Mouse (Mus musculus) hindbrain, embryonic 11.5 days (tissue): ENCODE data around the gene Faf2. TPM values are rescaled to one million over a fixed set of nuclear protein-coding genes. Genes with fewer than 3 reads are reported as not detected.

Experiments
- ATAC-seq: fragments of 200-750 bp; cut with Nextera tagmentation; 2 replicates; pipeline ENCODE4 v1.8.0; 2017; ENCODE audit warnings: mild to moderate bottlenecking, moderate TSS enrichment, moderate library complexity; ENCODE audit not compliant: low FRiP score
- DNase-seq: peaks from one replicate; pipeline ENCODE4 v3.0.0-alpha.2; 2015; ENCODE audit warnings: low spot score
- H3K27ac ChIP-seq: fragments of 300-500 bp; sonication (generic); 2 replicates; pipeline ENCODE4 v1.5.1; 2014; ENCODE audit warnings: mild to moderate bottlenecking, low read depth, low read length
- H3K27me3 ChIP-seq: fragments of 300-500 bp; sonication (generic); 2 replicates; pipeline ENCODE4 v1.6.1; 2014; ENCODE audit warnings: mild to moderate bottlenecking, low read length, moderate library complexity, mixed read lengths; ENCODE audit not compliant: control insufficient read depth, insufficient read depth
- H3K36me3 ChIP-seq: fragments of 300-500 bp; sonication (generic); 2 replicates; pipeline ENCODE4 v1.6.1; 2014; ENCODE audit warnings: mild to moderate bottlenecking, low read length, moderate library complexity, mixed read lengths; ENCODE audit not compliant: control insufficient read depth, insufficient read depth
- H3K4me1 ChIP-seq: fragments of 300-500 bp; sonication (generic); replicated peaks from 2 replicates; pipeline ENCODE4 v1.6.1; 2014; ENCODE audit warnings: low read length, mixed read lengths; ENCODE audit not compliant: control insufficient read depth, insufficient read depth
- H3K4me2 ChIP-seq: fragments of 300-500 bp; sonication (generic); replicated peaks from 2 replicates; pipeline ENCODE4 v1.6.1; 2014; ENCODE audit warnings: mild to moderate bottlenecking, low read depth, low read length
- H3K4me3 ChIP-seq: fragments of 300-500 bp; sonication (generic); 2 replicates; pipeline ENCODE4 v1.5.1; 2014; ENCODE audit warnings: low read depth, low read length
- H3K9ac ChIP-seq: fragments of 300-500 bp; sonication (generic); 2 replicates; pipeline ENCODE4 v1.6.1; 2014; ENCODE audit warnings: low read depth, low read length
- H3K9me3 ChIP-seq: fragments of 300-500 bp; sonication (generic); 2 replicates; pipeline ENCODE4 v1.6.1; 2016; ENCODE audit warnings: low read length; ENCODE audit not compliant: control insufficient read depth
- WGBS: fragments of 180-500 bp; shearing (Covaris S2); extraction: QIAGEN DNeasy Blood & Tissue Kit; methylation state at CpG from one replicate; pipeline ENCODE4 v1.1.7; 2014; 5-methylcytosine and 5-hydroxymethylcytosine counted together
- polyA plus RNA-seq: library from polyadenylated mRNA; unstranded; fragments of >200 nt; fragmentation: Nextera tagmentation; extraction: Ambion mirVana; gene quantifications from 2 replicates; pipeline ENCODE4 v1.2.1, GENCODE M21; 2014

Faf2 gene
- polyA plus RNA-seq, 1 experiment from 2014 or later: 116 TPM

DNA sequence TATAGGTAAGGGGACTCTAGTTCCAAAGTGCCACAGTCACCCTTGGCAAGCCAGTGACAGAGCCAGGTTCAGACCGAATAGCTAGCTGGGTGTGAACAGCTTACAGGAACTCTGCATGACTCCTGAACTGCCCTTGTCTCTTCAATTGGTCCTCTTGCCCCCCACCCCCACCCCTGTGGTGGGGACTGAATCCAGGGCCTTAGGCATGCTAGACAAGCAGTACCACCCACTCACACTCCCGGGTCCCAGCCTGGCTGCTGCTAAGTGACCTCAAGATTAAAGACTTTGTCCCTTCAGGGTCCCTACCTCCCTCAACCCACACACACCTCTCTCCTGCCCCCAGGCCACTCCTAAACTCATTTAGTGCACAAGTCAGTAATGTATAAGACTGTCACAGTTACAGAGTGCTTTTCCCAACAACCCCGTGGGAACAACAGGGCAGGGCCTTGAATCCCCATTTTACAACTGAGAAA lies 18.9 kb upstream of the Faf2 start:
- no peak overlapping the region for H3K4me2 ChIP-seq
- H3K27me3 ChIP-seq: no peaks in the 10 kb centered on the region
- WGBS: 56% methylated on average over 3 of the region's 3 CpGs
- no peak overlapping the region for H3K9ac ChIP-seq
- H3K4me1 ChIP-seq: no peaks in the 10 kb centered on the region
- H3K27ac ChIP-seq: no peak overlapping the region
- H3K4me3 ChIP-seq: no peak overlapping the region
- no peak for ATAC-seq
- H3K9me3 ChIP-seq: no peaks in the 10 kb centered on the region
- no peaks in the 10 kb centered on the region for H3K36me3 ChIP-seq
- no peak for DNase-seq

DNA sequence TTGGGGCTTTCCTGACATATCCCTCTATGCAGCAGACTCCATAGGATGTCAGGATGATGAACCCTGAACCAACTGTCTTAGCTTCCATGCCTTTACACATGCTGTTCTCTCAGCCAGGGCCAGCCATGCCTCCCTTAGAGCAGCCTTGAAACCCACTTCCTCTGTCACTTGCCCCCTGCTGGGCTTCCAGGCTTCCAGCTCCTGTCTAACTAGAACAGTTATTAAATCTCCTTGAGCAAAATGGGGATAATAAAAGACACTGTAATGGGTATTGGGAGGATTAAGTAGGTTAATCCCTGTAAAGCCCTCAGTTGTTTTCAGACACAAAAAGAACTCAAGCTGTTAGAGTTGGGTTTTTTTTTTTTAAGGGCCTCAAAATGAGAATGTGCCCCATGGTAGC lies 18.1 kb upstream of the Faf2 start:
- ATAC-seq: no peak
- H3K36me3 ChIP-seq: no peaks in the 10 kb centered on the region
- no peak overlapping the region for H3K9ac ChIP-seq
- no peaks in the 10 kb centered on the region for H3K9me3 ChIP-seq
- H3K4me2 ChIP-seq: no peak overlapping the region
- no peaks in the 10 kb centered on the region for H3K4me1 ChIP-seq
- no peaks in the 10 kb centered on the region for H3K27me3 ChIP-seq
- DNase-seq: no peak
- H3K4me3 ChIP-seq: no peak overlapping the region
- no peak overlapping the region for H3K27ac ChIP-seq

GRCm38 (mm10) chr13:54604221-54604620 lies 17.4 kb upstream of the Faf2 start:
- H3K4me2 ChIP-seq: no peak overlapping the region
- H3K4me3 ChIP-seq: no peak overlapping the region
- no peaks in the 10 kb centered on the region for H3K9me3 ChIP-seq
- no peak for ATAC-seq
- no peak overlapping the region for H3K9ac ChIP-seq
- no peak for DNase-seq
- WGBS: 62% methylated on average over 4 of the region's 4 CpGs
- H3K27ac ChIP-seq: no peak overlapping the region
- H3K36me3 ChIP-seq: no peaks in the 10 kb centered on the region
- no peaks in the 10 kb centered on the region for H3K27me3 ChIP-seq
- H3K4me1 ChIP-seq: no peaks in the 10 kb centered on the region; the same call in 1 of the 2 replicates

- H3K36me3 ChIP-seq: no peaks in the 10 kb centered on the region
- H3K4me2 ChIP-seq: no peak overlapping the region
- no peak overlapping the region for H3K4me3 ChIP-seq
- no peaks in the 10 kb centered on the region for H3K9me3 ChIP-seq
- H3K4me1 ChIP-seq: no peaks in the 10 kb centered on the region; the same call in 1 of the 2 replicates
- WGBS: 79% methylated on average over 5 of the region's 5 CpGs
- H3K9ac ChIP-seq: no peak overlapping the region
- ATAC-seq: no peak
- H3K27me3 ChIP-seq: no peaks in the 10 kb centered on the region
- no peak overlapping the region for H3K27ac ChIP-seq
- no peak for DNase-seq
These were observed 16.2 kb upstream of the Faf2 start for GRCm38 (mm10) chr13:54605426-54605825.

GRCm38 (mm10) chr13:54607204-54607603 lies 14.4 kb upstream of the Faf2 start:
- Histone ChIP-seq H3K27me3 (no peaks in the 10 kb centered on the region), H3K4me1 (no peaks in the 10 kb centered on the region; the same call in 1 of the 2 replicates), H3K9me3 (no peaks in the 10 kb centered on the region), H3K4me2 (no peak overlapping the region), H3K4me3 (no peak overlapping the region), H3K9ac (no peak overlapping the region), H3K36me3 (no peaks in the 10 kb centered on the region), H3K27ac (no peak overlapping the region)
- no peak for ATAC-seq
- no peak for DNase-seq
- 74% methylated on average over 5 of the region's 5 CpGs for WGBS

- no peaks in the 10 kb centered on the region for H3K27me3 ChIP-seq
- no peaks in the 10 kb centered on the region for H3K36me3 ChIP-seq
- H3K4me2 ChIP-seq: no peak overlapping the region
- no peaks in the 10 kb centered on the region; the same call in 1 of the 2 replicates for H3K4me1 ChIP-seq
- no peak overlapping the region for H3K9ac ChIP-seq
- H3K27ac ChIP-seq: no peak overlapping the region
- no peak overlapping the region for H3K4me3 ChIP-seq
- ATAC-seq: no peak
- no peak for DNase-seq
- WGBS: 79% methylated on average over 3 of the region's 3 CpGs
- H3K9me3 ChIP-seq: no peaks in the 10 kb centered on the region
These were observed 13.6 kb upstream of the Faf2 start for GRCm38 (mm10) chr13:54608002-54608401.

DNA sequence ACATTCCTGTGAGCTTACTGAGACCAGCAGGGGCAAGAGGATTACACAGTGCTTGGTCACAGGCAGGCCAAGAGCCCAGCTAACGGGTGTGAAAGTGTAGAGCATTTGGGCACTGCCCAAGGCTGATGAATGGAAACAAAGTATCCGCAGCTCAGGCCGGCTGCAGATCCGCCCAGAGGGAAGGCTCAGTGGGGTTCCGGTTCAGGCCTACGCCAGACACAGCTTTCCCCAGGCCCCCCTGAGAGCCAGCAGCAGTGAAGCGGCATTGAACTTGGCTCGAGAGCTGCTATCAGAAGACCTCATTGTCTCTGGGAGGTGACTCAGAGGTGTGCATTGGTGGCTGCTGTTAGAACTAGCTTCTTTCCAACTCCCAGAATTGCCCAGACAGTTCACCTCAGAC lies 12.9 kb upstream of the Faf2 start:
- ATAC-seq: no peak
- no peaks in the 10 kb centered on the region; the same call in 1 of the 2 replicates for H3K4me1 ChIP-seq
- H3K27me3 ChIP-seq: no peaks in the 10 kb centered on the region
- WGBS: 14% methylated on average over 8 of the region's 8 CpGs
- no peak overlapping the region for H3K4me2 ChIP-seq
- H3K4me3 ChIP-seq: no peak overlapping the region
- no peaks in the 10 kb centered on the region for H3K36me3 ChIP-seq
- H3K9ac ChIP-seq: no peak overlapping the region; the same call in 1 of the 2 replicates
- no peaks in the 10 kb centered on the region for H3K9me3 ChIP-seq
- no peak overlapping the region for H3K27ac ChIP-seq
- no peak for DNase-seq

- H3K27ac ChIP-seq: no peak overlapping the region
- no peaks in the 10 kb centered on the region for H3K9me3 ChIP-seq
- ATAC-seq (no peak), DNase-seq (no peak)
- no peak overlapping the region for H3K4me2 ChIP-seq
- H3K4me3 ChIP-seq: no peak overlapping the region
- H3K4me1 ChIP-seq: no peaks in the 10 kb centered on the region; the same call in 1 of the 2 replicates
- H3K36me3 ChIP-seq: no peaks in the 10 kb centered on the region
- H3K9ac ChIP-seq: no peak overlapping the region
- 33% methylated on average over 1 of the region's 1 CpGs for WGBS
- H3K27me3 ChIP-seq: no peaks in the 10 kb centered on the region
These were observed 12.3 kb upstream of the Faf2 start for GRCm38 (mm10) chr13:54609301-54609700.

GRCm38 (mm10) chr13:54610613-54610971 lies 11.0 kb upstream of the Faf2 start:
- DNase-seq (no peak), ATAC-seq (no peak)
- Histone ChIP-seq H3K36me3 (no peaks in the 10 kb centered on the region), H3K27ac (no peak overlapping the region), H3K9me3 (no peaks in the 10 kb centered on the region), H3K4me3 (peak overlapping the region; percentile 57), H3K9ac (peak overlapping the region; percentile 72), H3K4me1 (no peaks in the 10 kb centered on the region; the same call in 1 of the 2 replicates), H3K27me3 (no peaks in the 10 kb centered on the region), H3K4me2 (peak overlapping the region; percentile 80)
- WGBS: 8% methylated on average over 10 of the region's 13 CpGs
